In genomic region chr11:68902823-68903222, GRCm38 (mm10) we compare ENCODE assay signal across 9 mouse cellular contexts. TPM values are rescaled to one million over a fixed set of nuclear protein-coding genes. Genes with fewer than 3 reads are reported as not detected.
DNase-seq lines count a peak whose midpoint lies in the region; ATAC-seq and TF ChIP-seq lines count a peak whose summit lies in the region.
"Had no signal": no experiment of that assay in that cellular context is flagged by ENCODE, and none has a peak within 500 bp of the region (broad histone marks: within the 10 kb centered on the region; RNA-seq: fewer than 3 reads in every experiment).

No protein-coding gene starts in this region.

- DNase-seq in layer of hippocampus, adult 2 months (ENCODE audit: low spot score in 2 of 2), result no peak
- DNase-seq in layer of hippocampus, postnatal 25 days (ENCODE audit: extremely low spot score in 1 of 2, low spot score in 1 of 2), result no peak
- DNase-seq in spleen, adult 12 weeks (ENCODE audit: low spot score), result no peak
- no peak for DNase-seq in right cerebral cortex, postnatal 14 days
- DNase-seq in urinary bladder, postnatal 4 days (ENCODE audit: low spot score in 2 of 2), result no peak
- DNase-seq: spleen, adult 18-20 months had no signal

- H3K9me3 ChIP-seq in embryonic facial prominence, embryonic 13.5 days, result no peaks in the 10 kb centered on the region
- H3K9me3 ChIP-seq in intestine, postnatal 0 days (ENCODE audit: control insufficient read depth), result no peaks in the 10 kb centered on the region
- no peaks in the 10 kb centered on the region for H3K9me3 ChIP-seq in neural tube, embryonic 12.5 days

- WGBS in embryonic facial prominence, embryonic 13.5 days, result 84% methylated on average over 5 of the region's 5 CpGs
- WGBS in intestine, postnatal 0 days, result 73% methylated on average over 5 of the region's 5 CpGs
- WGBS in neural tube, embryonic 12.5 days, result 87% methylated on average over 5 of the region's 5 CpGs

- H3K4me2 ChIP-seq in embryonic facial prominence, embryonic 13.5 days, result peak overlapping the region; percentile 74
- peak overlapping the region; percentile 77 for H3K4me2 ChIP-seq in intestine, postnatal 0 days (replicated peaks; ENCODE audit: low read depth)
- peak overlapping the region; percentile 81 for H3K4me2 ChIP-seq in neural tube, embryonic 12.5 days (replicated peaks)

- ATAC-seq in embryonic facial prominence, embryonic 13.5 days (ENCODE audit: insufficient number of reproducible peaks, insufficient read depth, low FRiP score, low TSS enrichment, low read depth), result no peak
- no peak for ATAC-seq in intestine, postnatal 0 days
- ATAC-seq in neural tube, embryonic 12.5 days (ENCODE audit: low FRiP score, low read depth), result no peak

- H3K27me3 ChIP-seq in embryonic facial prominence, embryonic 13.5 days, result peaks cover 7% of the 10 kb centered on the region
- no peaks in the 10 kb centered on the region for H3K27me3 ChIP-seq in intestine, postnatal 0 days (replicated peaks; ENCODE audit: control insufficient read depth, insufficient read depth, low read length)
- H3K27me3 ChIP-seq in neural tube, embryonic 12.5 days (replicated peaks), result no peaks in the 10 kb centered on the region

- H3K27ac ChIP-seq in layer of hippocampus, adult 2 months, result no peak overlapping the region
- peak overlapping the region; percentile 94; the same call in 1 of the 2 replicates for H3K27ac ChIP-seq in embryonic facial prominence, embryonic 13.5 days
- no peak overlapping the region for H3K27ac ChIP-seq in intestine, postnatal 0 days (ENCODE audit: low read depth, low read length)
- H3K27ac ChIP-seq in neural tube, embryonic 12.5 days, result no peak overlapping the region

- H3K9ac ChIP-seq in embryonic facial prominence, embryonic 13.5 days, result peak overlapping the region; percentile 100
- peak overlapping the region; percentile 94; the same call in 1 of the 2 replicates for H3K9ac ChIP-seq in intestine, postnatal 0 days (ENCODE audit: low read depth, low read length)
- peak overlapping the region; percentile 92 for H3K9ac ChIP-seq in neural tube, embryonic 12.5 days

- H3K4me3 ChIP-seq in layer of hippocampus, adult 2 months, result peak overlapping the region; percentile 79
- peak overlapping the region; percentile 97 for H3K4me3 ChIP-seq in embryonic facial prominence, embryonic 13.5 days
- H3K4me3 ChIP-seq in intestine, postnatal 0 days (ENCODE audit: low read depth, low read length), result 0 out of 2 replicates have a peak overlapping the region, but pooled peaks have one; percentile 74
- H3K4me3 ChIP-seq in neural tube, embryonic 12.5 days, result peak overlapping the region; percentile 92

- H3K4me1 ChIP-seq in embryonic facial prominence, embryonic 13.5 days, result peaks cover 11% of the 10 kb centered on the region
- 0 out of 2 replicates have a peak, but pooled peaks cover 3% of the 10 kb centered on the region for H3K4me1 ChIP-seq in intestine, postnatal 0 days (replicated peaks; ENCODE audit: control insufficient read depth, insufficient read depth, low read length)
- H3K4me1 ChIP-seq in neural tube, embryonic 12.5 days, result peaks cover 8% of the 10 kb centered on the region

- no peak for TF ChIP-seq CTCF in layer of hippocampus, adult 2 months (conservative IDR thresholded peaks at IDR 0.05)
- TF ChIP-seq CTCF in intestine, postnatal 0 days (IDR thresholded peaks at IDR 0.05; ENCODE audit: low read depth), result no peak

- H3K36me3 ChIP-seq in embryonic facial prominence, embryonic 13.5 days, result peaks cover 47% of the 10 kb centered on the region
- H3K36me3 ChIP-seq in intestine, postnatal 0 days (ENCODE audit: control insufficient read depth, insufficient read depth), result peaks cover 34% of the 10 kb centered on the region
- peaks cover 50% of the 10 kb centered on the region for H3K36me3 ChIP-seq in neural tube, embryonic 12.5 days

RNA-seq across cellular contexts. Expression of gene Rpl26, which starts 1.4 kb away (rescaled TPM):
- total RNA-seq in layer of hippocampus, adult 2 months (2021), result 100 to 1,000 TPM; 766 to 781 TPM
- total RNA-seq in layer of hippocampus, postnatal 25 days (2021), result 100 to 1,000 TPM; 627 to 764 TPM
- polyA plus RNA-seq in embryonic facial prominence, embryonic 13.5 days (2015; fragmentation: Nextera tagmentation; extraction: Ambion mirVana), result 1,181 and 1,252 TPM in 2 replicates
- polyA plus RNA-seq in intestine, postnatal 0 days (2015; fragmentation: Nextera tagmentation; extraction: Ambion mirVana), result 623 and 626 TPM in 2 replicates
- polyA plus RNA-seq in neural tube, embryonic 12.5 days (2016; fragmentation: Nextera tagmentation; extraction: Ambion mirVana), result 732 and 743 TPM in 2 replicates

RNA-seq across cellular contexts. Expression of gene Rnf222, which starts 14.5 kb away (rescaled TPM):
- not detected for total RNA-seq in layer of hippocampus, adult 2 months (2021)
- total RNA-seq in layer of hippocampus, postnatal 25 days (2021), result not detected
- 0.26 and 0.30 TPM in 2 replicates for polyA plus RNA-seq in embryonic facial prominence, embryonic 13.5 days (2015; fragmentation: Nextera tagmentation; extraction: Ambion mirVana)
- 0.04 and 0.13 TPM in 2 replicates for polyA plus RNA-seq in intestine, postnatal 0 days (2015; fragmentation: Nextera tagmentation; extraction: Ambion mirVana)
- 0.05 TPM in 1 of 2 replicates, not detected in the other for polyA plus RNA-seq in neural tube, embryonic 12.5 days (2016; fragmentation: Nextera tagmentation; extraction: Ambion mirVana)

RNA-seq across cellular contexts. Expression of gene Odf4, which starts 24.1 kb away (rescaled TPM):
- total RNA-seq in layer of hippocampus, adult 2 months (2021), result not detected
- not detected for total RNA-seq in layer of hippocampus, postnatal 25 days (2021)
- polyA plus RNA-seq in embryonic facial prominence, embryonic 13.5 days (2015; fragmentation: Nextera tagmentation; extraction: Ambion mirVana), result not detected in 2 replicates
- polyA plus RNA-seq in intestine, postnatal 0 days (2015; fragmentation: Nextera tagmentation; extraction: Ambion mirVana), result not detected in 2 replicates
- not detected in 2 replicates for polyA plus RNA-seq in neural tube, embryonic 12.5 days (2016; fragmentation: Nextera tagmentation; extraction: Ambion mirVana)

RNA-seq across cellular contexts. Expression of gene Ndel1, which starts 31.2 kb away (rescaled TPM):
- 10 to 100 TPM; 81.1 to 96.3 TPM for total RNA-seq in layer of hippocampus, adult 2 months (2021)
- 10 to 100 TPM; 88.5 to 90.3 TPM for total RNA-seq in layer of hippocampus, postnatal 25 days (2021)
- polyA plus RNA-seq in embryonic facial prominence, embryonic 13.5 days (2015; fragmentation: Nextera tagmentation; extraction: Ambion mirVana), result 90.9 and 97.2 TPM in 2 replicates
- polyA plus RNA-seq in intestine, postnatal 0 days (2015; fragmentation: Nextera tagmentation; extraction: Ambion mirVana), result 63.6 and 67.6 TPM in 2 replicates
- 80.4 and 81.5 TPM in 2 replicates for polyA plus RNA-seq in neural tube, embryonic 12.5 days (2016; fragmentation: Nextera tagmentation; extraction: Ambion mirVana)

RNA-seq across cellular contexts. Expression of gene Arhgef15, which starts 54.5 kb away (rescaled TPM):
- total RNA-seq in layer of hippocampus, adult 2 months (2021), result 1 to 10 TPM; 9.5 to 9.7 TPM
- total RNA-seq in layer of hippocampus, postnatal 25 days (2021), result 1 to 10 TPM; 5.8 to 6.9 TPM
- polyA plus RNA-seq in embryonic facial prominence, embryonic 13.5 days (2015; fragmentation: Nextera tagmentation; extraction: Ambion mirVana), result 6.7 and 7.2 TPM in 2 replicates
- polyA plus RNA-seq in intestine, postnatal 0 days (2015; fragmentation: Nextera tagmentation; extraction: Ambion mirVana), result 2.6 and 3.4 TPM in 2 replicates
- 8.9 and 10.5 TPM in 2 replicates for polyA plus RNA-seq in neural tube, embryonic 12.5 days (2016; fragmentation: Nextera tagmentation; extraction: Ambion mirVana)
